Mouse (Mus musculus): ENCODE results near the gene Chrnb2. TPM values are rescaled to one million over a fixed set of nuclear protein-coding genes. Genes with fewer than 3 reads are reported as not detected.

The Chrnb2 gene
- polyA plus RNA-seq (2014; fragmentation: Illumina TruSeq; extraction: RNeasy Lipid Tissue Mini Kit (QIAGEN cat#74804); ENCODE audit: low read depth, low replicate concordance) = 0.24 TPM

DNA sequence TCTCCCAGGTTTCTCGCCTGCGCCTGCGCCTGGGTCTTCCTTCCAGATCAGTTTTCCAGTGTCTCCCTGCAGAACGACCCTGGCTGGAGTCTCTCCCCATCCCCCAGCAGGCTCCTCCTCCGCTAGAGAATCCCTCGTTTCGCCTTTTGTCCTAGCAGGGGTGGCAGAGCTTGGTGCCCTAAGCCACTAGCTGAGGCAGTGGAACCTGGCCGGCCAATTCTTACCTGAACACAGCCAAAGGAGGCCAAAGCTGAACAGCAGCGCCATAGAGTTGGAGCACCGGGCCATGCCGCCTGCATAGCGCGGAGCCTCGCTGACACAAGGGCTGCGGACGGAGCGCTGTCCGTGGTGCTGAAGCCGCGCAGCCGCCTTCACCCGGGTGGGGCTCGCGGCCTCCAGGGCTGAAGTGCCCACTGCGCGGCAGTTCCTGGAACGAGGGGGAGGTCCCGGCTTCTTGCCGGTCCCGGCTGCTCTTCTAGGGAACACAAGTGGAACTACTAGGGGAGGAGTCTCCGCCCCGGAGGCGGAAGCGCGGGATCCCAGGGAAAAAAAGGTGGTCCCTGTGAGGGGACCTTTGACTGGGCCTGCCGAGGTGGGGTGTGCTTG lies at the start of gene Chrnb2:
Gene Chrnb2, minus strand, starts transcription at position 514 of the 606 bp plus-strand sequence.

DNA sequence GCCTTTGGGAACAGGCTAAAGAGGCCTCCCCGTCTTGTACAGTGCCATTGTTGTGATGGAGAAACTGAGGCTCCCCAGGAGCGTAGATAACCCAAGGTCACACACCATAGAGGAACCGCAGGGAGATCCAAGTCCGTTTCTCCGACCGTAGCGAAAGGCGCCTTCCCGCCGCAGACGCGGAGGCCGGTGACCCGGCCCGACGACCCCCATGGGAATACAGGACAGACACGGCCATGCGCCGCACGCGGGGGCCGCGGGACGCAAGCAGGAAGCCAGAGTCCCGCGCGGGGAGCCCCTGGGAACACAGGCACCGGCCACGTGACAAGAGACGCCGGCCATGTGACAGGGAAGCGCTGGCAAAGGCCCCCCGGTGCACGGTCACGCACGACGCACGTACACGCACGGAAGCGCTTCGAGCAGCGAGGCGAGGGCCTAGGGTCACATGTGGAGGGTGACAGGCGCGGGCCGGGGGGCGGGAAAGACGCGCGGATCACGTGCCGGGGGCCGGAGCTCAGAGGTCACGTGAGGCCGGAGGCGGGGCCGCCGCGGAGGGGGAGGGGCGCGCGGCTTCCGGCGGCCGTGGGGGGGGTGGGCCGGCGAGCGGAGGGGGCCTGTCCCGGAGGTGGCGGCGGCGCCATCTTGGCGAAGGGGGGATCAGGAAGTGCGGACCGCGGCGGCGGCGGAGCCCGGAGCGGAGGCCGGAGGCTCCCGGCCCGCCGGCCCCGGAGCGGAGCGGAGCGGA lies 8.7 kb upstream of the Chrnb2 start, which contains the start of gene Ube2q1:
Gene Ube2q1, plus strand, starts transcription at position 649 of the 742 bp plus-strand sequence.

DNA sequence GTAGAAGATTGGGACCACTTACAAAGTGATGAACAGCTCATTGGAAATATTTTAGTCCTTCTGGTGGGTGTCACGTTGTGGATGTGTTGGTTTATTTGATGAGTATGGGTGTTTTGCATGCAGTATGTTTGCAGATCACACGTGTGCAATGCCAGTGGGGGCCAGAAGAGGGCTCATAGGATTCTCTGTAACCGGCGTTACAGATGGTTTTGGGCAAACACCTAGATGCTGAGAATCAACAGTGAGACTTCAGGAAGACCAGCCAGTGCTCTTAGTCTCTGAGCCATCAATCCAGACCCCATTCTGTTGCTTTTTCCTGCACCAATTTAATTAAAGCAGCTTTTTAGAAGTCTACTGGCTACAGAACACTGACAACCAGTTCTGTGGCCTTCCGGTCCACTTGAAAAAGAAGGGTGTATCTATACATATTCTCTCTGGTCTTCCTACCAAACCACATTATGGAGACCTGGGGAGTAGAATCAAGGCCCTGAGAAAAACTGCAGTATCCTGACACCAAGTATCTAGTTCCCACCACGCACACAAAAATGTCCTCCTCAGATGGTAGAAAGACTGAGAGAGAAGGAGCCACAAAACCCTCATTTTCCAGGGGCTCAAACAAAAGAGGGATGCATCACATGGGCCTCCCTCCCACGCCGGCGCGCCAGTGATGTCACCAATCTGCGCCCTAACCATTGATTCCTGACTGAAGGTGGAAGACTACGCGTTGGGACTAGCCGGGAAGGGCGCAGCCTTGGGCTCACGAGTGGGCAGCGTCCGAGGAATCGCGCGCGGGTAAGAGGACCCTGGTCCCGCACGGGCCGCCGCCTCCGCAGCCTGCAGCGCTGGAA lies 49.8 kb downstream of the Chrnb2 start, which contains the start of gene Adar:
Gene Adar, plus strand, starts transcription at position 664 of the 848 bp plus-strand sequence.

Other genes starting within 250 kb of the Chrnb2 start
- gene Kcnn3, start 244.5 kb downstream of the Chrnb2 start, polyA plus RNA-seq (2014; fragmentation: Illumina TruSeq; extraction: RNeasy Lipid Tissue Mini Kit (QIAGEN cat#74804); ENCODE audit: low read depth, low replicate concordance) = not detected
- gene Adar, start 49.6 kb downstream of the Chrnb2 start, polyA plus RNA-seq (2014; fragmentation: Illumina TruSeq; extraction: RNeasy Lipid Tissue Mini Kit (QIAGEN cat#74804); ENCODE audit: low read depth, low replicate concordance) = 2.7 TPM
- 36.6 TPM for gene Ube2q1, start 9.0 kb upstream of the Chrnb2 start, polyA plus RNA-seq (2014; fragmentation: Illumina TruSeq; extraction: RNeasy Lipid Tissue Mini Kit (QIAGEN cat#74804); ENCODE audit: low read depth, low replicate concordance)
- 2.3 TPM for gene She, start 66.7 kb upstream of the Chrnb2 start, polyA plus RNA-seq (2014; fragmentation: Illumina TruSeq; extraction: RNeasy Lipid Tissue Mini Kit (QIAGEN cat#74804); ENCODE audit: low read depth, low replicate concordance)
- gene Il6ra, start 148.6 kb upstream of the Chrnb2 start, polyA plus RNA-seq (2014; fragmentation: Illumina TruSeq; extraction: RNeasy Lipid Tissue Mini Kit (QIAGEN cat#74804); ENCODE audit: low read depth, low replicate concordance) = 8.3 TPM
- 0.90 TPM for gene Atp8b2, start 198.9 kb upstream of the Chrnb2 start, polyA plus RNA-seq (2014; fragmentation: Illumina TruSeq; extraction: RNeasy Lipid Tissue Mini Kit (QIAGEN cat#74804); ENCODE audit: low read depth, low replicate concordance)
- 68.6 TPM for gene Hax1, start 234.1 kb upstream of the Chrnb2 start, polyA plus RNA-seq (2014; fragmentation: Illumina TruSeq; extraction: RNeasy Lipid Tissue Mini Kit (QIAGEN cat#74804); ENCODE audit: low read depth, low replicate concordance)

Data from liver, adult 10 weeks (tissue).